Mouse (Mus musculus) CH12.LX (cell line): ENCODE data around the gene Timp2. TPM values are rescaled to one million over a fixed set of nuclear protein-coding genes. Genes with fewer than 3 reads are reported as not detected.

Source experiments
- DNase-seq: peaks from one replicate; pipeline ENCODE4 v3.0.0-alpha.2; 2013; ENCODE audit errors: extremely low read depth
- H3K27ac ChIP-seq: 2 replicates; pipeline ENCODE4 v1.5.1; 2012; ENCODE audit warnings: low read depth, mild to moderate bottlenecking, control low read depth, moderate library complexity; ENCODE audit not compliant: insufficient read depth
- H3K27me3 ChIP-seq: replicated peaks from 2 replicates; pipeline ENCODE3; 2012; ENCODE audit warnings: inconsistent platforms
- H3K36me3 ChIP-seq, 2 experiments: replicated peaks in 1 of 2; 2 replicates each; pipeline versions ENCODE3 to v1.6.1; 2012; ENCODE audit warnings: inconsistent platforms in 1 of 2, low read length in 1 of 2, mild to moderate bottlenecking in 1 of 2, mixed read lengths in 1 of 2, moderate library complexity in 1 of 2; ENCODE audit not compliant: control insufficient read depth in 1 of 2, insufficient read depth in 1 of 2
- H3K4me1 ChIP-seq, 2 experiments: 2 replicates each; pipeline ENCODE4 v1.6.1; 2012; ENCODE audit warnings: inconsistent platforms in 1 of 2, moderate library complexity in 1 of 2; ENCODE audit not compliant: insufficient read depth in 2 of 2, control insufficient read depth in 1 of 2
- H3K4me2 ChIP-seq: 2 replicates; pipeline ENCODE4 v1.6.1; 2012; ENCODE audit warnings: low read depth, mild to moderate bottlenecking, control low read depth; ENCODE audit not compliant: poor library complexity, insufficient read depth, severe bottlenecking
- H3K4me3 ChIP-seq, 3 experiments: fragments of 150-350 bp in 1 of 3; sonication (generic) in 1 of 3; replicated peaks in 1 of 3; 2 replicates each; pipeline versions ENCODE3 to v1.5.1; 2011 to 2012; ENCODE audit warnings: low read depth in 2 of 3, low read length in 2 of 3, mild to moderate bottlenecking in 2 of 3, moderate library complexity in 2 of 3, control low read depth in 1 of 3, improper control_type of control experiment in 1 of 3, inconsistent platforms in 1 of 3, mixed read lengths in 1 of 3; ENCODE audit not compliant: poor library complexity in 1 of 3
- H3K79me2 ChIP-seq: replicated peaks from 2 replicates; pipeline ENCODE4 v1.6.1; 2012; ENCODE audit warnings: mild to moderate bottlenecking, moderate library complexity; ENCODE audit not compliant: control insufficient read depth, poor library complexity, insufficient read depth, severe bottlenecking; ENCODE audit errors: extremely low read depth
- H3K9ac ChIP-seq: 2 replicates; pipeline ENCODE4 v1.6.1; 2012; ENCODE audit warnings: low read depth, mild to moderate bottlenecking, control low read depth, moderate library complexity; ENCODE audit not compliant: insufficient read depth
- H3K9me3 ChIP-seq: replicated peaks from 2 replicates; pipeline ENCODE3; 2012; ENCODE audit warnings: low read length, inconsistent platforms, mixed read lengths
- BHLHE40 ChIP-seq: IDR thresholded peaks from 2 replicates; pipeline ENCODE4 v1.6.1; 2011; ENCODE audit warnings: mild to moderate bottlenecking, low read depth, low read length, improper control_type of control experiment
- CHD1 ChIP-seq: IDR thresholded peaks from 2 replicates; pipeline ENCODE4 v1.6.1; 2012; ENCODE audit warnings: low read depth, low read length, improper control_type of control experiment, inconsistent platforms
- CHD2 ChIP-seq: IDR thresholded peaks from 2 replicates; pipeline ENCODE4 v1.6.1; 2011; ENCODE audit warnings: low read length, improper control_type of control experiment
- E2F4 ChIP-seq: IDR thresholded peaks from 2 replicates; pipeline ENCODE4 v1.6.1; 2011; ENCODE audit warnings: low read depth, low read length, improper control_type of control experiment; ENCODE audit not compliant: insufficient replicate concordance
- EP300 ChIP-seq: IDR thresholded peaks from 2 replicates; pipeline ENCODE4 v1.6.1; 2011; ENCODE audit warnings: low read length, improper control_type of control experiment
- ETS1 ChIP-seq: conservative IDR thresholded peaks from 2 replicates; pipeline ENCODE4 v1.6.1; 2012; ENCODE audit warnings: low read depth, mild to moderate bottlenecking, inconsistent platforms, low read length, improper control_type of control experiment, moderate library complexity
- GABPA ChIP-seq: IDR thresholded peaks from 2 replicates; pipeline ENCODE4 v1.6.1; 2012; ENCODE audit warnings: low read depth, low read length, improper control_type of control experiment, inconsistent platforms; ENCODE audit not compliant: insufficient replicate concordance
- HCFC1 ChIP-seq: IDR thresholded peaks from 2 replicates; pipeline ENCODE4 v1.6.1; 2012; ENCODE audit warnings: low read depth, mild to moderate bottlenecking, inconsistent platforms, low read length, improper control_type of control experiment
- IRF4 ChIP-seq: IDR thresholded peaks from 2 replicates; pipeline ENCODE4 v1.6.1; 2014; ENCODE audit warnings: low read depth, mild to moderate bottlenecking, inconsistent platforms, low read length, improper control_type of control experiment
- MAX ChIP-seq: IDR thresholded peaks from 2 replicates; pipeline ENCODE4 v1.6.1; 2011; ENCODE audit warnings: low read length, improper control_type of control experiment
- MAZ ChIP-seq: IDR thresholded peaks from 2 replicates; pipeline ENCODE4 v1.6.1; 2012; ENCODE audit warnings: low read depth, mild to moderate bottlenecking, inconsistent platforms, low read length, improper control_type of control experiment, moderate library complexity
- MXI1 ChIP-seq: IDR thresholded peaks from 2 replicates; pipeline ENCODE4 v1.6.1; 2011; ENCODE audit warnings: mild to moderate bottlenecking, low read depth, low read length, improper control_type of control experiment
- NELFE ChIP-seq: IDR thresholded peaks from 2 replicates; pipeline ENCODE4 v1.6.1; 2011; ENCODE audit warnings: low read depth, low read length, improper control_type of control experiment
- NRF1 ChIP-seq: IDR thresholded peaks from 2 replicates; pipeline ENCODE4 v1.6.1; 2014; ENCODE audit warnings: low read depth, mild to moderate bottlenecking, inconsistent platforms, low read length, improper control_type of control experiment, moderate library complexity
- PAX5 ChIP-seq: IDR thresholded peaks from 2 replicates; pipeline ENCODE4 v1.6.1; 2012; ENCODE audit warnings: low read length, inconsistent platforms, mixed read lengths
- POLR2A ChIP-seq: IDR thresholded peaks from 2 replicates; pipeline ENCODE4 v1.6.1; 2011; ENCODE audit warnings: low read depth, mild to moderate bottlenecking, improper control_type of control experiment, low read length
- POLR2AphosphoS2 ChIP-seq: IDR thresholded peaks from 2 replicates; pipeline ENCODE4 v1.6.1; 2011; ENCODE audit warnings: low read depth, low read length, improper control_type of control experiment
- RAD21 ChIP-seq: IDR thresholded peaks from 2 replicates; pipeline ENCODE4 v1.6.1; 2011; ENCODE audit warnings: low read depth, mild to moderate bottlenecking, low read length, improper control_type of control experiment, moderate library complexity
- RCOR1 ChIP-seq: conservative IDR thresholded peaks from 2 replicates; pipeline ENCODE4 v1.6.1; 2012; ENCODE audit warnings: low read depth, mild to moderate bottlenecking, inconsistent platforms, low read length, improper control_type of control experiment
- SIN3A ChIP-seq: IDR thresholded peaks from 2 replicates; pipeline ENCODE4 v1.6.1; 2012; ENCODE audit warnings: low read length, improper control_type of control experiment, inconsistent platforms
- SMC3 ChIP-seq: IDR thresholded peaks from 2 replicates; pipeline ENCODE4 v1.6.1; 2011; ENCODE audit warnings: low read depth, low read length, improper control_type of control experiment
- TBP ChIP-seq: conservative IDR thresholded peaks from 2 replicates; pipeline ENCODE4 v1.6.1; 2011; ENCODE audit warnings: low read depth, low read length, improper control_type of control experiment
- TCF12 ChIP-seq: IDR thresholded peaks from 2 replicates; pipeline ENCODE4 v1.6.1; 2014; ENCODE audit warnings: low read depth, mild to moderate bottlenecking, inconsistent platforms, low read length, improper control_type of control experiment
- UBTF ChIP-seq: IDR thresholded peaks from 2 replicates; pipeline ENCODE4 v1.6.1; 2012; ENCODE audit warnings: low read depth, mild to moderate bottlenecking, inconsistent platforms, low read length, improper control_type of control experiment, moderate library complexity
- USF1 ChIP-seq: IDR thresholded peaks from 2 replicates; pipeline ENCODE4 v1.6.1; 2014; ENCODE audit warnings: low read depth, mild to moderate bottlenecking, inconsistent platforms, low read length, improper control_type of control experiment
- USF2 ChIP-seq: conservative IDR thresholded peaks from 2 replicates; pipeline ENCODE4 v1.6.1; 2011; ENCODE audit warnings: low read depth, low read length, improper control_type of control experiment
- ZC3H11A ChIP-seq: IDR thresholded peaks from 2 replicates; pipeline ENCODE4 v1.6.1; 2012; ENCODE audit warnings: low read depth, mild to moderate bottlenecking, inconsistent platforms, low read length, improper control_type of control experiment
- ZKSCAN1 ChIP-seq: IDR thresholded peaks from 2 replicates; pipeline ENCODE4 v1.6.1; 2012; ENCODE audit warnings: low read depth, inconsistent platforms, low read length, improper control_type of control experiment, borderline replicate concordance
- ZMIZ1 ChIP-seq: IDR thresholded peaks from 2 replicates; pipeline ENCODE4 v1.6.1; 2012; ENCODE audit warnings: low read depth, mild to moderate bottlenecking, inconsistent platforms, low read length, improper control_type of control experiment
- dilution Hi-C: fragments of 300-500 bp; cut with MboI; formaldehyde crosslinking; loops from 2 replicates; pipeline ENCODE4 v1.14.3; 2020; ENCODE audit warnings: low sequenced_read_pairs; ENCODE audit not compliant: extremely low pct_unique_long_range_greater_than_20kb, extremely low pct_ligation_motif_present
- in situ Hi-C: fragments of 300-500 bp; cut with MboI; formaldehyde crosslinking; loops from 3 replicates; pipeline ENCODE4 v1.14.3; 2019; ENCODE audit warnings: low sequenced_read_pairs, low pct_ligation_motif_present, low pct_unique_long_range_greater_than_20kb, mixed read lengths
- polyA plus RNA-seq: library from polyadenylated mRNA; unstranded; fragments of >175 nt; gene quantifications from 2 replicates; pipeline ENCODE4 v1.2.1, GENCODE M21; 2012; ENCODE audit warnings: low read depth; ENCODE audit not compliant: insufficient read length
- total RNA-seq, 2 experiments: library from RNA; depleted of rRNA; stranded (reverse); fragments of 300-350 nt in 1 of 2; fragments of >200 nt in 1 of 2; gene quantifications; 2 replicates each; pipeline ENCODE4 v1.2.3; 2012 to 2014

The Timp2 gene
- total and polyA plus RNA-seq, 3 experiments = 0.34 TPM; not detected in 2

DNA sequence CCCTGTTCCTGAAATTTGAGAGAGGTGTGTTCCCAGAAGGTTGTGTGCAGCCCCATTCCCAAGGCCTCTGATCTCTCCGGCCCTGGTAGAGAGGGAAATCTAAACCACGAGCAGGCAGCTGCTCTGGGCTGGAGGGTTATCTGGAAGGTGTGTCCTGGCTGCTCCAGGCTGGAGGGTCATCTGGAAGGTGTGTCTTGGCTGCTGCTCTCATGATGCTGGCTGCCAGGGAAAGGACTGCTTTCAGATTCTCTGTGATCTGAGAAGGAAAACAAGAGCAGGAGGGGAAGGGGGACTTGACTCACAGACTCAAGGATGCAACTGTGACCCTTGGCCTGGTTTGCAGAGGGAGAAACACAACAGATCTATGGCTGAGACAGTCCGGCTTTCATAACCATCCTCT, 10.6 kb upstream of the Timp2 start:
- peaks cover 23 to 34% of the 10 kb centered on the region in 2 experiments for H3K4me1 ChIP-seq
- H3K27me3 ChIP-seq = peaks cover 46% of the 10 kb centered on the region
- DNase-seq = no peak
- H3K36me3 ChIP-seq = no peaks in the 10 kb centered on the region
- no peak for TF ChIP-seq USF1
- no peak for TF ChIP-seq UBTF
- no peak for TF ChIP-seq BHLHE40
- no peak for TF ChIP-seq USF2
- no peak for TF ChIP-seq ETS1
- no peak for TF ChIP-seq SMC3
- no peak for TF ChIP-seq POLR2A
- no peak for TF ChIP-seq MXI1
- TF ChIP-seq GABPA = no peak
- TF ChIP-seq IRF4 = no peak
- TF ChIP-seq NELFE = no peak
- no peak for TF ChIP-seq SIN3A
- no peak for TF ChIP-seq MAZ
- TF ChIP-seq ZKSCAN1 = no peak
- TF ChIP-seq E2F4 = no peak
- TF ChIP-seq HCFC1 = no peak
- TF ChIP-seq TCF12 = no peak
- no peak for TF ChIP-seq POLR2AphosphoS2
- TF ChIP-seq PAX5 = no peak
- no peak overlapping the region for H3K4me3 ChIP-seq
- dilution Hi-C loops (no loop called here), in situ Hi-C loops (no loop called here)
- peaks cover 5% of the 10 kb centered on the region for H3K9me3 ChIP-seq
- no peak overlapping the region for H3K4me2 ChIP-seq
- no peak overlapping the region for H3K27ac ChIP-seq
- no peak overlapping the region for H3K9ac ChIP-seq
- no peaks in the 10 kb centered on the region for H3K79me2 ChIP-seq

DNA sequence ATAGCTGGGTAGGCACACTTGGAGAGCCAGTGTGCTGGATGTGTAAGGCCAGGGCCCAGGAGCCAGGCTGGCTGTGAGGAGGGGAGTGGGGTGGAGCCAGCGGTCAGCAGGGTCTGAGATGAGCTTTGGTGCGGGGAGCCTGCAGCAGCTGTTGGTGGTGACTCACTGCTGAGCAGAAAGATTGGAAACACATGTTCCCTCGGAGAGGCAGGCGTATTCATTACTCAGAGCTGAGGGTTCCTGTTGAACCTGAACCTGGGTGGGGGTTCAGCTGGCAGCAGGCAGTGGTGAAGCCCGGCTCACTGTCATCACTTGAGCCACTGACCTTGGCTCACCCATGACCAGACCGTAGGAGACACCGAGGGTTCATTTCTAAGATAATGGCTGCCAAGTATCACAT, 9.6 kb upstream of the Timp2 start:
- Histone ChIP-seq H3K9me3 (peaks cover 5% of the 10 kb centered on the region), H3K27me3 (peaks cover 37% of the 10 kb centered on the region), H3K27ac (no peak overlapping the region), H3K4me1 (peaks cover 22 to 34% of the 10 kb centered on the region in 2 experiments), H3K4me2 (no peak overlapping the region), H3K9ac (no peak overlapping the region), H3K4me3 (no peak overlapping the region), H3K79me2 (no peaks in the 10 kb centered on the region), H3K36me3 (no peaks in the 10 kb centered on the region)
- in situ Hi-C loops (no loop called here), dilution Hi-C loops (no loop called here)
- DNase-seq = no peak
- TF ChIP-seq ZMIZ1 (no peak), TCF12 (no peak), UBTF (no peak), PAX5 (no peak), RAD21 (no peak), HCFC1 (no peak), MAX (no peak), E2F4 (no peak), RCOR1 (no peak), IRF4 (no peak), NELFE (no peak), ZKSCAN1 (no peak), ZC3H11A (no peak), EP300 (no peak), CHD2 (no peak), BHLHE40 (no peak), CHD1 (no peak), TBP (no peak), NRF1 (no peak)
